Mouse (Mus musculus) frontal cortex, postnatal 25 days (tissue): ENCODE measurements around the gene Trabd2b.
A peak's percentile ranks its signal among the peaks of the same experiment; 100 is the strongest.

Source experiments
- DNase-seq, 2 experiments: peaks; one replicate each; pipeline ENCODE4 v3.0.0; 2022; ENCODE audit warnings: low spot score in 2 of 2

Gene Trabd2b

GRCm38 (mm10) chr4:114542136-114542535, 135.6 kb downstream of the Trabd2b start:
- no peak for DNase-seq

GRCm38 (mm10) chr4:114545481-114546200, 139.1 kb downstream of the Trabd2b start:
- DNase-seq = no peak

- no peak for DNase-seq
These were observed 141.3 kb downstream of the Trabd2b start for GRCm38 (mm10) chr4:114547658-114548448.

GRCm38 (mm10) chr4:114549487-114549886, 143.0 kb downstream of the Trabd2b start:
- DNase-seq = no peak

GRCm38 (mm10) chr4:114550471-114551156, 144.1 kb downstream of the Trabd2b start:
- no peak for DNase-seq

- DNase-seq = no peak
These were observed 150.4 kb downstream of the Trabd2b start for GRCm38 (mm10) chr4:114556880-114557279.

GRCm38 (mm10) chr4:114557731-114558130, 151.2 kb downstream of the Trabd2b start:
- DNase-seq = no peak

- DNase-seq = no peak
These were observed 152.0 kb downstream of the Trabd2b start for GRCm38 (mm10) chr4:114558487-114558886.

- DNase-seq = no peak
These were observed 154.2 kb downstream of the Trabd2b start for GRCm38 (mm10) chr4:114560638-114561216.

GRCm38 (mm10) chr4:114564131-114564695, 157.7 kb downstream of the Trabd2b start:
- DNase-seq = no peak

- DNase-seq = no peak
These were observed 161.1 kb downstream of the Trabd2b start for GRCm38 (mm10) chr4:114567594-114567993.

- DNase-seq = no peak
These were observed 161.6 kb downstream of the Trabd2b start for GRCm38 (mm10) chr4:114568081-114568605.

GRCm38 (mm10) chr4:114578153-114578950, 171.8 kb downstream of the Trabd2b start:
- DNase-seq = no peak

- no peak for DNase-seq
These were observed 177.1 kb downstream of the Trabd2b start for GRCm38 (mm10) chr4:114583546-114584144.

- DNase-seq = peak in 1 of 2 experiments; percentile 18
These were observed 178.2 kb downstream of the Trabd2b start for GRCm38 (mm10) chr4:114584686-114585085.

GRCm38 (mm10) chr4:114593554-114594215, 187.2 kb downstream of the Trabd2b start:
- no peak for DNase-seq

GRCm38 (mm10) chr4:114595188-114595701, 188.7 kb downstream of the Trabd2b start:
- DNase-seq = no peak

GRCm38 (mm10) chr4:114599121-114599520, 192.6 kb downstream of the Trabd2b start:
- no peak for DNase-seq
